Mouse (Mus musculus) c-Kit-positive CD71-positive TER-119-positive erythroid progenitor cells, embryonic 14.5 days (primary cell): ENCODE measurements around the gene AC141477.1.
A peak's percentile ranks its signal among the peaks of the same experiment; 100 is the strongest.

Experiments used
- DNase-seq: peaks from one replicate; pipeline ENCODE4 v3.0.0-alpha.2; 2013; ENCODE audit warnings: low spot score

The AC141477.1 gene

GRCm38 (mm10) chr10:76408520-76408919 lies 31.7 kb downstream of the AC141477.1 start:
- no peak for DNase-seq

DNA sequence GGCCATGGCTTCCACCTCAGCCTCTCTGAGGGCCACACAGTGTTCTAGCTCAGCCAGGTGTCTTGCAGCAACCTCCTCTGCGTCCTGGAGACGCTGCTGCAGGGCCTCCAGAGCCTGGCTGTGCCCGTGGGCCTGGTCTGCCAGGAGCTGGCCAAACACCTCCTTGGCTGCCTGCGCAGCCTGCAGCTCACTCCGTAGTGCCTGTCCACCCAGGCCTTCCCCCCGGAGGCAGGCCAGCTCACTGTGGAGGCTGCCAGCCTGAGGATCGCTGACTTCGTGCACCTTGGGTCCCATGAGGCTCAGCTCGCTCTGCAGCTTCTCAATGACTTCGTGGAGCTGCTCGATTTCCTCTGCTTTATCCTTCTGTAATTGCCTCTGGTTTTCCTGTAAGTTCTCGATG lies 47.6 kb downstream of the AC141477.1 start:
- no peak for DNase-seq

GRCm38 (mm10) chr10:76391786-76392185 lies 48.5 kb downstream of the AC141477.1 start:
- DNase-seq, result peak; percentile 22

DNA sequence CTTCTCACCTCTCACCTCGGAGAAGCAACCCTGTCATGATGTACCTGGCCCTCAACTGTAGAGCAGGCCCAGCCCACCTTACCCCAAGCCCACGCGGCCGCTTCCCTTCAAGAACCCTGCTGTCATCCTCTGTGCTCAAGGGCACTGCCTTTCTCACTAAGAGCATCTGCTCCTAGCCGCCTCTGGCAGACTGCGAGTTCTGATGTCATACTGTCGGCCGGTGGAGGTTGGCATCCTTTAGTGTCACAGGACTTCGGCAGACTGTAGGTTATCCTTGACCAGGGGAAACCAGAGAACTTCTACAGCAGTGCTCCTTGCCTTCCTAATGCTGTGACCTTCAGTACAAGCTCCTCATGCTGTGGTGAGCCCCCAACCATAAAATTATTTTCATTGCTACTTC lies 49.1 kb downstream of the AC141477.1 start:
- DNase-seq, result no peak
